Mouse (Mus musculus) kidney, postnatal 36 days (tissue): ENCODE measurements around the gene Zbtb16.

Source experiments
- DNase-seq, 2 experiments: peaks; one replicate each; pipeline ENCODE4 v3.0.0; 2021 to 2022; ENCODE audit warnings: mixed read lengths in 2 of 2

Gene Zbtb16

DNA sequence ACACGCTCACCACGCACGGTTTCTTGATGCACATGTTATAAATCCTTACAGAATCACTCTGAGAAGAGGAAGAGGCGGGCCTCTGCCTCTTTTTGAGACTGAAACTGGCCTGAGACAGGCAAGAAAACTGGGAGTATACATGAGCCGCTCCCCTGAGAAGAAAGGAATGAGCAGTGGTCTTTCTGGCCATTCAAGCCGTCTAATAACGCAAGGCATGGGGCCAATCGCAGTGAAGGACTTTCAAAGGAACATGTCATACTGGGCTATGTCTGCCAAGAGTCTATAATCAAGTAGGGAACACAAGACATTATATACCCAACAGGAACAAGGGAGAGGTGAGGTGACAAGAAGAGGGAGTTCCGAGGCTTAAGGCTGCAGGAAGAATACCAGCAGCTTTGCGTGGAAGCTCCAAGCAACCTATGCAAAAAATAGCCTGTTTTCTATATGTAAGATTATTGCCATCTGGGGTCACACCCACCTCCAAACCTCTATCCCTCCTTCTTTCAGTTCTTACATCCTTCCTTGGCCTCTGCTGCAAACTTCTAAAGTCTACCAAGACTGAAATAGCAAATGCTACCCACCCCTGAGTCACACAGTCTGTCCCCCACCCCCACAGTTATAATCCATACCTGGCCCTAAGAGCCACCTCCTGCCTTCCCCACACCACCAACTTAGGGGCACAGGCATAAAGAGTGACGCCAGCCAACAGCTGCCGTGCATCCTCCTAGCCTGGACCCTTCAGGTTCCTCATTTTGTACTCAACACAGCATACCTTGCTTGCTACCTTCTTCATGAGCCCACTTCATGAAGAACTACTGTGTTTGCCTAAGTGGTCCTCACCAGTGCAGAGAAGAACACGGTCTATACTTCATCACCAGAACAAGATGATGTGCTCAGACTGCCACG lies 74.0 kb downstream of the Zbtb16 start:
- no peak for DNase-seq

DNA sequence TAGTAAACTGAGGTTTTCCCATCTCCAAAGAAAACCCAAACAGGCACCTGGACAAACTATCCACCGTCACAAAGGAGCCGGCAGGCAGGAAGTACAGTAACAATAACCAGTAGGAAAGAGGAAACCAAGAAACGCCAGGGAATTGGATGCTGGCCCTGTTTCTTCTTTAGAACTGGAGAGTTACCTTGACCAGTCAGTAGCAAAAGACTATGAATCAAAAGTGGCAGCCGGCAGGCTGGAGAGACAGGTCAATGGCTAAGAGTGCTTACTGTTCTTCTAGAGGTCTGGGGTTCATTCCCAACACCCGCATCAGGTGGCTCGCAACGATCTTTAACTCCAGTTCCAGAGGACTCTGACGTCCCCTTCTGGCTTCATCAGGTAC lies 74.9 kb downstream of the Zbtb16 start:
- peak in 1 of 2 experiments; percentile 59 for DNase-seq

DNA sequence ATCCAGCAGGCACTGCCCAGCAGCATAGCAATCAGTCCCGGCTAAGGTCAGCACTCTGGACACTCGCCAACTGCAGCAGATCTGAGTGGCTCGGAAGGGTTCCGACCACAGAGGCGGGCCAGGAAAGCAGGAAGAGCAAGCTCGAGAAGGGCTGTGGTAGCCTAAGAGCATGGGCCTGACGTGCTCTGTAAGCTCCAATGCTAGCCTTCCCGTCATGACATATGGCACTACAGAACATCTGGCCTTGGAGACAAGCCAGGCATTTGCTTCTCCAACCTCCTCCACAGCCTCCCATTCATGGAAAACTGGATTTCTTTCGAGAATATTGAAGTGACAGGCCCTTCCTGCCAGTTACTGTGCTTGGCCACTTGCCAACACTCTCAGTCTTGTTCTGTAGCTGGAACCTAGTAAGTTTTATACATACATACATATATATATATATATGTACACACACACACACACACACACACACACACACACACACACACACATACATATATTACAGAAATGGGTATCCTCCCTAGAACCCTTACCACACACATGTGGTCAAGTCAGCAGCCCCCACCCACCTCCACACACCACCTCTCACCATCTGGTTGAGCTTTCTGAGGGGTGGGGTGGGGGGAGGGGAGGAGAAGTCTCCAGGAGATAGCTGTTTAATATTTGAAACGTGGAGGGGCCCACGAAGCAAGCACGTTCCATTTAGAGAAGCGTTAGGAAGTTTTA lies 75.4 kb downstream of the Zbtb16 start:
- DNase-seq, result peak; percentile 73 to 80

DNA sequence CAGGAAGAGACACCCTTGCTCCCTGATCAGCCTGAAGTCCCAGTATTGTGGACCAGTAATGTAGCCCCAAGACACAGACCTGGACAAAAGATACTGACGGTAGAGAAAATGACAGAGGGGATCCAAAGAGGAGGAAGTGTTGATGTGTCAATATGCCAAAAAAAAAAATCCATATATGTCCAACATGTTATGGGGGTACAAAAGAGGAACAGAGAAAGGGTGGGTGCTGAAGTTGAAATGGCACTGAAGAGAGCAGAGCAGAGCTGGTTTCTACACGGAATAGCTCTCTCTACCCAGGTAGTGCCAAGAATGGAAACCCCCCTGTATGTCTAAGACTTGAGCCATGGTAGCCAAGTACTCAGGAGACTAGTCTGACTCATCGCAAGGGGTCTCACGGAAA lies 76.9 kb downstream of the Zbtb16 start:
- DNase-seq, result no peak

DNA sequence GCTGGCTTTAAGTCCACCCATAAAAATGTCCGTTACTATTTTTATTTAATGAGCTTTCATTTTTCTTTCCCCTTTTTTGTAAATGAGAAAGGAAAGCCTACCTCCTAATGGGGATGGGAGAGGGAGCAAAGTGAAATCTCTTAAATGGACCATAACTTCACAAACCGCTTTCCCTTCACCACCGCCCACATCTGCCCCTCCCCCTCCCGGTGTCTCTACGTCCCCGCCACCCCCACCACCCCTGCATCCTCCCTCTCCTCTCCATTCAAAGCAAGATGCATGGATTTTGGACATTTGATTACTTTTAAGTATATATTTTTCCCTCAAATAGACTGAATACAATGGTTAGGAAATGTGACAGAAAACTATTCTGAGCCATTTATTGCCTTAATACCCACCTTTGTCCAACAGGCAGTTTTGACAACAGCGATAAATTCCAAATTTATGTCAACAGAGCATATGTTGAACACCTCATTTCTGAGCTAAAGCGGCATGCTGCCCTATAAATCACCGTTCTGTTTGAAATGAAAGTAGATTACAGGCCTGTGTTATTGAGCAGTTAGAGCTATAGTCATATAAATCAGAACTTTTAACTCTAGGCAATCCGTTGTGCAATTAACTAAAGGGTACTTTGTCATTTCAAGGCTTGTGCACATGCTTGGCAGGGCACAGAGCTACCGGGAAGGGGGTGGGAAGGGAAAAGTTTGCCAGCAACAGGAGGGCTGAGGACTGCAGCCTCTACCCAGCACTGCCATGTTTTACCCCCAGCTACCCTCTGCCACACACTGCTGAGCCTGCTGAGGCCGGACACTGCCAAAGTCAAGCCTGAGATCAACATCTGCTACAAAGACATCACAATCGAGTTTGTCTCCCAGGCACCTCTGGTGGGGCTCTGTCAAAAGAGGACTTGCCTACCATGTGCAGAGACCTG lies 78.1 kb downstream of the Zbtb16 start:
- no peak for DNase-seq

DNA sequence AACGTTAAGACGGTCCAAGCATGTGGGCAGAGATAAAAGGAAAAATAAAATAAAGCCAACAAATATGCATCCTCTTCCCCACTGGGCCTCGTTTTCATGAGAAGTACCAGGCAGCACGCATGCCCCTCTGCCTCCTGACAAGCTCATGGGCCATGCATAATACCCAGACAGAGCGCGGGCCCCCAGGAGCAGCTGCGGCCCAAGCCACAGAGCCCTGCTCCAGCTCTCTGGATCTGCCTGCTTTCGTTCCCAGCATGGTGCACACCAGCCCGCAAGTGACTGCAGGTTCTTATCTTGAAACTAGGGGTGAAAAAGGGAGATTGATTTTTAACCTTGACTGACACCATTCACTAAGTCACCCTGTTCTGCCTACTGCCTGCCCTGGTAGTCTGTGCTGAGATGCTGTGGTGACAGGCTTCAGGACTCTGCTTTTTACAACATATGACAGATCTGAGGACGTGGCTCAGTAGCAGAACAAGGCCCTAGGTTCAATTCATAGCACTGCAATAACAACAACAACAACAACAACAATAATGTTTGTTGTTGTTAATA lies 79.7 kb downstream of the Zbtb16 start:
- DNase-seq, result no peak

DNA sequence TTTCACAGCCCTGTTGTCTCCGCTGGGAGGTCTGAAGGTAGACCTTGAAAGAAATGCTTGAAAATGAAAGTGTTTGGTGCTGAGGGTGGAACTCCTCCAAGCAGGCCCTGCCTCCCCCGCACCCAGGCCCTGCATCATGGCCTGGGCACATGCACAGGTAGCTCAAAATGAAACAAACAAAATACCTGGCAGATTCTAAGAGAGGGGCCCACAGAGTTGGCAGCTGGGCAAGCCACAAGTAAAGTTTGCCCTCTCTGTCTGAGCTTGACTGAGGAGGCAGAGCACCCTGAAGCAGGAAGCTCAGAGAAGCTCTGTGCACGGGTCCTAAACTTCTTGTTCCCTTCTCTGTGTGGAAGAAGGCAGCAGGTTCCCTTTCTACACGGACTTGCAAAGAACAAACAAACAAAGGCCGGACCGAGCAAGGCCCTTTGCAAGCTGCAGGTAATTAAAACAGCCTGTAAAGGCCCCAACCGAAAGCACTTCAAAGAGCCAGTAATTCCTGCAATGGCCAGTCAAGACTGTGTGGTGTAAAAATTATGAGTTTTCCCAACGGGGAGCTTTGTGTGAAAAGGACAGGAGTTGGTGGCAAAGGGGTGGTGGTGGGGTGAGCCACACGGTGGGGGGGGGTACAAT lies 80.5 kb downstream of the Zbtb16 start:
- no peak for DNase-seq

DNA sequence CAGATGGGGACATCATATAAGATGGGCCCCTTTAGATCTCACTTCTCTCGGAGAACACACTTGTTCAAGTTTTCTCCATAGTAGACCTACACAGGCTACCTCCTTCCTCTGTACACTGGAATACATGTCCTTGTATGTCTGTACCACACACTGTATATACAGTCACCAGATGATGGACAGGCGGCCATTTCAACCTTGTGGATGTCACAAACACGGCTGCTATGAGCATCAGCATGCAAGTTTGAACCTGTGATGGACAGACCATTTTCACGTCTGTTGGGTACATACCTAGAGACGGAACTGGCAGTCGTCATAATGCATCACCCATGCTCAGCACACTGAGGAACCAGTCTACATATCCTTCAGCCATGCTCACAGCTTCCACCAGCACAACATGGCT lies 81.6 kb downstream of the Zbtb16 start:
- no peak for DNase-seq

DNA sequence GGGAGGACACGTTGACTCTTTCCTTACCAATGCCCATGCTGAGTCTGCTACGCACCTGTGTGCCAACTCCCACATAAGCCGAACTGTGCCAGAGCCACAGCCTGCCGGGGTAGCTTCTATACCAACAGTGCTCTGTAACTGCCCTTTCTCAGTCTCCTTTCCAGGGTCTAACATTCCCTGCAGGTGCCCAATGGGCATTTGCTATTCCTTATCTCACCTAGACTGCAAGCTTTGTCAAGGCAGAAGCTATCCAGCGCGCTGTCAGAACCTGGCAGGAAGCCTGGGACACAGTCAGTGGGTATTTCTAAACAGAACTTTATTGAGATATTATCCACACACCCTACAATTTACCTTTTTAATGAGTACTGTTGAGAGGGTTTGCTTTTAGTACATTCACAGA lies 82.1 kb downstream of the Zbtb16 start:
- no peak for DNase-seq

DNA sequence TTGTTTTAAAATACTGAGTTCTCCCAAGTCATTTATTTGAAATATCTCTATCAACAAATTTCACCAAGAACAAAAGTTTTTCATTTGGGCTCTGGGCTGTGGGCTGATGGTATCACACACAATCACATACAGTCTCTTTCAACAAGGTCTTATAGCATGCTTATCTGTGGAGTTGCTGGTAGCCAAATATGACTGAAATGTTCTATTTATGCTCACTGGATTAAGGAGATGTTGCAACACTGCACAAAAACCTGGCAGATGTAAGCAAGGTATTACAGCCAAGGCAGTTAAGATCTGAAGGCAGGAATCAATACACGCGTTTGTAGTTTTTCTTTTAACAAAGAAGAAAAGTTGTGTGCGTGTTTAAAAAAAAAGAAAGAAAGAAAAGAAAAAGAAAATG lies 84.1 kb downstream of the Zbtb16 start:
- DNase-seq, result no peak

DNA sequence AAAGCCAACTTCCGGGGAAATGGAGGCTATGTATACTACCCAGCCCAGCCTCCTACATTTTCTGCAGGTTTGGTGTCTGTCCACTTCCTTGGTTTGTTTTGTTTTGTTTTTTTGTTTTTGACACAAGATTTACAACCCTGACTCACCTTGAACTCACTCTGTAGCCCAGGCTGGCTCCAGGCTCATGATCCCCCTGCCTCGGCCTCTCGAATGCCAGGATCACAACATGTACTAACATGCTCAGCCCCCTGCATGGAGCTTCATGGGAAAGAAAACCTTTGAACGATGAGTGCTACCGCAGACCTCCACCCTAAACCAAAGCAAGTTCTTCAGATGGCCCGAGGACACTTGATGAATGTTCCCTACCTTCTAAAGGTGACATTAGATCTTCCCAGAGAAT lies 86.4 kb downstream of the Zbtb16 start:
- DNase-seq, result no peak

DNA sequence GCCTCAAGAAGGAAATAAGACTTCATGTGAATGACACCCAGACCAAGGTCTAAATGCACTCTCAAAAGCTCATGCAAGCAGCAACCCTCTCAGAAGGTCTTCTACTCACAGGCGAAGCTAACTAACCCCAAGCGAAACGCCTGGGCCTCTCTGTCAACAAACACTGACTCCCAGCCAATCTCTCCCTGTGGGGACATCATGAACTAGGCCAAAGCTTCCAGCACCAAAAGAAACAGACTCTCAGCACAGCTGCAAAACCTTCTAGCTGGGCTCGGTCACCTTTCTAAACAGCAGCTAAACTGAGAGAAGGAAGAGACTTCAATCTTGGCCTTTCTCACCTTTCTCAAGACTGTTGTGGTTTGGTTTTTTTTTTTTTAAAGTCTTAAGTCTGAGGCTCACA lies 86.9 kb downstream of the Zbtb16 start:
- no peak for DNase-seq

DNA sequence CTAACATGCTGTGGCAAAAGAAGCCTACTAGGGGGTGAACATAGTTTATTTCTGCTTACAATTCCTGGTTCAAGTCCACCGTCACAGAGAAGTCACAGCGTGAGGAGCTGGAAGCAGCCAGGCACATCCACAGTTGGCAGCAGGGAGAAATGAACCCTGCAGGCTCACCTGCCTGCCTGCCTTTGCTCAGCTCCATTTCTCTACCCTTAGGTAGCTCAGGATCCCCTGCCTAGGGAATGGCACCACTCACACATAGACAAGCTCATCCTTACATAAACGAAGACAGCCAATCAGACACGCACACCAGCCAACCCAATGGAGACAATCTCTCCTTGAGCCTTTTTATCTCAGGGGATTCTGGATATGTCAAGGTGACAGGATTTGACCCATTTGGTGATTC lies 87.3 kb downstream of the Zbtb16 start:
- DNase-seq, result no peak

DNA sequence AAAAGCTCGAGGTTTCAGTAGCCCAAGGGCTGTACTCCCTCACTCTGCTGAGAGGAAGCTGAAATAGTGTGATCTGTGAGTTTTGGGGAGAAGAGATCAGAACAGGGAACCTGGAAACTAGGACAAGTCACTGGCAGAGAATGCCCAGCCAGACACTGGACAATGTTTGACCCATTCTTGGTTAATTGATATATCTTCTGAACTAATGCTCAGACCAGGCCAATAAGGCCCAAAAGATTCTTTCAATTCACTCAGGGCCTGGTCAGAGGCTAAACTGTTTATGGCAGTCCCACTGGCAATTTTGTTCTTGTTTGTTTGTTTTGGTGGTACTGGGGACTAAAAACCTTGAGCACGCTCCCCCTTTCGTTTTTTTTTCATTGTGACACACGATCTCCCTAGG lies 87.8 kb downstream of the Zbtb16 start:
- no peak for DNase-seq

DNA sequence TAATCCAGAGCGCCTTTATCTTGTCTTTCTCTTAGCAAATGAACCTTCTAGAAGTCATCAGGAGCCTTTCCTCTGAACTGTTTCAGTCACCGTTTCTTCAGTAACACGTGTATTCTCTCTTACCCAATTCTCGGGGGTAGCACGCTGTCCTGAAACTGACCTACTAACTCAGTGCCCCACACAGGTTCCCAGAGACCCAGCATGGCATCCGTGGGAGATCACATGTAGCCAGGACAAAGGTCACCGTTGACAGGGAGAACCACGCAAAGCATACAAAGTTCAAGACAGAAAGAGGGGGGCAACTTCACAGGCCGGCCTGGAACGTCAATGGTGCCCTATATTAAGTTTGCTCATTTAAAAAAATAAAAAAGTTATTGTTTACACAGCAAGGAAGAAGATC lies 89.5 kb downstream of the Zbtb16 start:
- DNase-seq, result peak; percentile 77 to 85

DNA sequence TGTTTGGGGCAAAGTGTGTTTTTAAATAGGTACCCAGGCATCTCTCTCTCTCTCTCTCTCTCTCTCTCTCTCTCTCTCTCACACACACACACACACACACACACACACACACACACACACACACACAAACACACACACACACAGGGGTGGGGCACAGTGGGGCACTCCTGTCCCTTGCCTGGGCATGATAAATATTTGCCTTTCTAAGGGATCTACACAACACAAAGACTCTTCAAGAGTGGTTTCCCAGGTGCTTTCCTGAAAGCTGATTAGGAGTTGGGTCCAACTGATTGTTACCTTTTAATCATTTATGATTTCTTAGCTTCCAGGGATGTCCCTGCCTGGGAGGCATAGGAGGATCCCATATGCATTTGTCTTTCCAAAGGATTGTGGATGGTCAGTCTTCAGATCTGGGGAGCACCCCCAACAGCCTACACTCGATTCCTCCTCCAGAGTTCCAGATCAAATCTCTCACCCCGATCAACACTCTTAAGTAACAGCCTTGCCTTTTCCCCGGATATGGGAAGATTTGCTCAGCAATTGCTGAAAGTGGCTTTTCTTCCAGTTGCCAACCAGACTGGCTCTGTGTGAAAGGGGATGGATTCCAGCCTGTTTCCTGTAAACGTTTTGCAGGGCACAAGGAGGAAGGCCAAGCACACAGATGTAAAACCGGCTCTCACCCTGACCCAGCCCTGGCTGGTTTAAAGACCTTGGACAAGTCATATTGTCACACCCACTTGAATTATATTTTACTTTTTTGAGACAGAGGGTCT lies 90.5 kb downstream of the Zbtb16 start:
- no peak for DNase-seq

DNA sequence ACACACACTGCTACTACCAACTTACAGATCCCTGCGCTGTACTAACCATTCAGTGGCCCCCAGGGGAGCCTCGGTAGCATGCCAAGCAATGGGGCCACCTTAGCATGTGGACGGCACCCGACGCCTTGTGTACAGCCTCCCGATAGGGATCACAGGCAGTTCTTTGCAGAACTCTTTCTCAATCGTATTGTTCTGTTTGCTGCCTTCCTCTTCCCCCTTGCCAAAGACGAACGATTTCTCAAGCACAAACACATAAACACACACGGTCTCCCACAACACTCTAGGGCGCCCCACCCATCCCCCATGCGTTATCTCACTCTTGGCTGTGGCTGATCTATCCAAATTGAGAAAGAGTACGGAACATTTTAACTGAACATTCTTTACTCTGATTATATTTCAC lies 91.1 kb downstream of the Zbtb16 start:
- DNase-seq, result peak; percentile 64 to 91

DNA sequence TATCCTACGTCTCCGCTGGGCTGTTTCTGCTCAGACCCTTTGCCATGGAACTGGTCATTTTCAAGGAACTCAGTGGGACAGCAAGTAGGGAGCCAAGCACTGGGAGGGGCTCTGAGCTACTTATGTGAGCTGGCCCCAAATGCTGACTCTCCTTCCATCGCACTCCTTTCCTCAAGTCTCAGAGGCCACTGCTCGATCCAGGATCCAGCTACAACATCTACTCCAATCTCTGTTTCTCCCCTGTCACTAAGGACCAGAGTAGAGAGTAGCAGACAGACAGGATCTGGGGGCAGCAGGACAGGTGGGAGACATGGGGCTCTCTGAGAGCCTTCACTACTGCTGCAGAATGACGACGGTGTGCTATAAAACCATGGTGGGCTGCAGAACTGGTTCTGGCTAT lies 91.6 kb downstream of the Zbtb16 start:
- DNase-seq, result no peak

DNA sequence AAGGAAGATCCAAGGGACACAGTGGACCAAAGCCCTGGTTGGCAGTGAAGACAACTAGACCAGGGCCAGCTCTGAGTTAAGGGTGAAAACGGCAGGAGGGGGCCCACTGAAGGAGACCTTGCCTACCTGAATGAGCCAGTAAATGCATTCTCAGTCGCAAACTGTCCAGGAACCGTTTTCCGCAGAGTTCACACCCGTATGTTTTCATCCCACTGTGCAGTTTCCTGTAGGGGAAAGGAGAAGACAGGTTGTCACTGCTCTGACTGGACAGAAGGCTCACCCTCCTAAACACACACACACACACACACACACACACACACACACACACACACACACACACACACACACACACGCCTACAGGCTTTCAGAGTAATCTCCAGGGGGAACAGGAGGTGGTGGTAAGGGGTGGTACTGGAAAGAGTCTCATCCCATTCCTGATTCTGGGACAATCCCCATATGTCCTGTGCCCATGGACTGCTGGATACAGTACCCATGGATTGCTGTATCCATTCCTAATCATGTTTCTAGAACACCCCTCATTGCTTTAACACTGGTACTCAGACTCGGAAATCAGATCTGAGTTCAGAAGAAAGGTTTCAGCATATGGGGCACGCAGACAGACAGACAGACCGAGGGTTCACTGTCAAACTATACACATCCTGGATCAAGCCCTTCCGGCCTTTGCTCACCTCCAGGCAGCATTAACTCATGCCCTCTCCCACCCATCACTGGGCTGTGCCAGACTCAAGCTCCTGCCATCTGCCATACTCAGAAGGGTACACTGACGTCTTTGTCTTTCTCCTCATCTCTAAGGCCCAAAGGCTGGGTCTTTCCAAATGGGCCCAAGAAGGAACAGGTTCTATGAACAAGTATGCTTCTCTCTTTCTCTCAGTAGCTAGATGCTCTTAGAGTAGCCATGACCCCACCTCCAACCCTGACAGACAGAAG lies 92.4 kb downstream of the Zbtb16 start:
- DNase-seq, result no peak

DNA sequence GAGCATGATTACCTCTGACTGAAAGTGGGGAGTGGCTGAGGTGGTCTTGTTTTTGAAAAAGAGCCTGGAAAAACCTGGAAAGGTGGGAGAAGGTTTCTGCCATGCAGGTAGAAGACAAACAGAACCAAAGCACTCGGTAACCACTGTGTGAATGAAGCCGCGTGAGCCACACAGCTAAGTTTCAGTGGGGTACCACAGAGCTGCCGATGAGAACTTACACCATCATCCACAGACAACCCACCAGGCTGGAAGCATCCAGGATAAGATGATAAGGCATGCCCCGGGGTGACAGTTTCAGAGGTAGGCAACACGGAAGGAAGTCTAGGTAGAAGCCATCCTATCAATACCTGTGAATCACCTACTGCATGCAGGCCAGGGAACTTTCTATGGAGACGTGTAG lies 93.9 kb downstream of the Zbtb16 start:
- DNase-seq, result no peak
